Mouse (Mus musculus) ES-E14 (cell line): ENCODE measurements at regions not wholly inside any gene's neighbourhood (a gene's known extent, or its start where the extent isn't known, plus 50 kb on each side); places are given as distances from the start of the nearest gene placed in this dataset.

Source experiments
- HCFC1 ChIP-seq: IDR thresholded peaks from 2 replicates; pipeline ENCODE4 v1.6.1; 2012; ENCODE audit warnings: low read length, inconsistent platforms, borderline replicate concordance; ENCODE audit not compliant: insufficient read depth
- MAFK ChIP-seq: IDR thresholded peaks from 2 replicates; pipeline ENCODE4 v1.6.1; 2014; ENCODE audit warnings: mild to moderate bottlenecking, low read depth, low read length, inconsistent platforms; ENCODE audit not compliant: insufficient read depth
- ZC3H11A ChIP-seq: IDR thresholded peaks from 2 replicates; pipeline ENCODE4 v1.6.1; 2012; ENCODE audit warnings: low read depth, mild to moderate bottlenecking, inconsistent platforms, low read length, borderline replicate concordance
- ZNF384 ChIP-seq: IDR thresholded peaks from 2 replicates; pipeline ENCODE4 v1.6.1; 2012; ENCODE audit warnings: low read depth, low read length, inconsistent platforms

GRCm38 (mm10) chrX:85384452-85384851, 135.0 kb downstream of the Fthl17a start:
- TF ChIP-seq HCFC1 (no peak), ZNF384 (no peak), ZC3H11A (no peak), MAFK (no peak)
